ENCODE assay signal across 10 mouse cellular contexts in the genomic region with DNA sequence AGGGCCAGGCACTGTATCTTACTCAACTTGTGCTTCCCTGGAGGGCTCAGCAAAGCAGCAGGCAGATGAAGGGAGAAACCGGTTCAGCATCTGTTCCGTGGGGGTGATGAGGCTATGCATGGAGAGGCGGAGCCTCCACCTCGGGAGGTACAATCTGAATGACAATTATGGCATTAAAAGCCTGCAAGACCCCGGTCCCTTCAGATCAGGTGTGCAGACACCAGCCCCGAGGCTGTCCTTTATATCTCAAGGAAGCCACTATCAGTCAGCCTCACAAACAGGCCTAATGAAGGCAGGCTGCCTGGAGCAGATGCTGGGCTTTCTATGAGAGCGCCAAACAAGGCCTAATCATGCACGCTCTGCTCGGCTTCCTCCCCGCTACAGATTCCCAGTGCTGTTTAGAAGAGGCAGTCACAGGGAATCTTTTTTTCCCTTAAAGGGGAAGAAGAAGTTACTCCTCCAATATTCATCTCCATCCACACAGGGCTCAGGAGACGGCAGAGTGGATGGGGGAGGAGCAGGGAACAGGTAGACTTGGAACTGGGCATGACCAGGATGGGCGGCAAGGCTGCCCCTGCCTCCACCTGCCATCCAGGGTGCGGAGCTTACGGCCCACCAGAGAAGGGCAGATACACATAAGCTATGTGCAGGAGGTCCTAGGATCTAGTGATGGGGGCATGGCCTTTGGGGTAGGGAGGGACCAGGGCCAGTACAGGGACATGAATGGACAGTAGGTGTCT.
DNase-seq lines count a peak whose midpoint lies in the region; ATAC-seq lines count a peak whose summit lies in the region.
"Had no signal": no experiment of that assay in that cellular context is flagged by ENCODE, and none has a peak within 500 bp of the region (broad histone marks: within the 10 kb centered on the region; RNA-seq: fewer than 3 reads in every experiment).

No protein-coding gene starts in this region.

- no peak overlapping the region for H3K4me2 ChIP-seq in hindbrain, embryonic 14.5 days (replicated peaks)
- no peak overlapping the region for H3K4me2 ChIP-seq in midbrain, embryonic 15.5 days
- H3K4me2 ChIP-seq: embryonic facial prominence, embryonic 12.5 days; lung, embryonic 14.5 days had no signal

- WGBS in heart, embryonic 10.5 days, result 39% methylated on average over 14 of the region's 14 CpGs
- WGBS in hindbrain, embryonic 14.5 days, result 30% methylated on average over 14 of the region's 14 CpGs
- WGBS in midbrain, embryonic 15.5 days, result 28% methylated on average over 14 of the region's 14 CpGs

- H3K27me3 ChIP-seq in heart, embryonic 10.5 days (ENCODE audit: insufficient read depth, poor library complexity, severe bottlenecking), result peaks cover 18% of the 10 kb centered on the region; the same call in 1 of the 2 replicates
- no peaks in the 10 kb centered on the region for H3K27me3 ChIP-seq in hindbrain, embryonic 14.5 days (ENCODE audit: control insufficient read depth, insufficient read depth, low read length)
- H3K27me3 ChIP-seq in midbrain, embryonic 15.5 days (replicated peaks), result no peaks in the 10 kb centered on the region
- H3K27me3 ChIP-seq: embryonic facial prominence, embryonic 12.5 days had no signal

- ATAC-seq in hindbrain, embryonic 14.5 days (ENCODE audit: low FRiP score), result peak; percentile 55
- ATAC-seq in midbrain, embryonic 15.5 days (replicated peaks), result peak; percentile 60

- no peak overlapping the region for H3K27ac ChIP-seq in heart, embryonic 10.5 days
- H3K27ac ChIP-seq in hindbrain, embryonic 14.5 days, result peak overlapping the region; percentile 74
- peak overlapping the region; percentile 74 for H3K27ac ChIP-seq in midbrain, embryonic 15.5 days
- H3K27ac ChIP-seq: embryonic facial prominence, embryonic 12.5 days had no signal

- H3K9me3 ChIP-seq in heart, embryonic 10.5 days, result no peaks in the 10 kb centered on the region
- no peaks in the 10 kb centered on the region for H3K9me3 ChIP-seq in hindbrain, embryonic 14.5 days (ENCODE audit: control insufficient read depth, low read length)
- H3K9me3 ChIP-seq in midbrain, embryonic 15.5 days, result no peaks in the 10 kb centered on the region
- H3K9me3 ChIP-seq: embryonic facial prominence, embryonic 12.5 days had no signal

- H3K4me1 ChIP-seq in heart, embryonic 10.5 days, result peaks cover 10% of the 10 kb centered on the region; the same call in 1 of the 2 replicates
- peaks cover 19% of the 10 kb centered on the region for H3K4me1 ChIP-seq in hindbrain, embryonic 14.5 days (replicated peaks; ENCODE audit: control insufficient read depth, insufficient read depth, low read length)
- peaks cover 40% of the 10 kb centered on the region for H3K4me1 ChIP-seq in midbrain, embryonic 15.5 days
- H3K4me1 ChIP-seq: embryonic facial prominence, embryonic 12.5 days had no signal

- peak; percentile 94 for DNase-seq in heart, adult 11 months
- DNase-seq in heart, embryonic 10.5 days (ENCODE audit: low spot score), result no peak
- peak; percentile 51 for DNase-seq in ZHBTc4 (ENCODE audit: low read depth, low spot score)
- DNase-seq in hindbrain, embryonic 14.5 days (ENCODE audit: low spot score), result peak; percentile 54
- DNase-seq in lung, adult 18-20 months, result no peak
- DNase-seq in thymus, postnatal 10 days (ENCODE audit: low spot score in 2 of 2), result no peak
- no peak for DNase-seq in kidney, adult 11 months
- DNase-seq: lung, embryonic 14.5 days had no signal

- H3K36me3 ChIP-seq in heart, embryonic 10.5 days, result no peaks in the 10 kb centered on the region
- no peaks in the 10 kb centered on the region for H3K36me3 ChIP-seq in hindbrain, embryonic 14.5 days (replicated peaks; ENCODE audit: control insufficient read depth, insufficient read depth)
- no peaks in the 10 kb centered on the region for H3K36me3 ChIP-seq in midbrain, embryonic 15.5 days (replicated peaks)
- H3K36me3 ChIP-seq: embryonic facial prominence, embryonic 12.5 days had no signal

- H3K4me3 ChIP-seq in heart, embryonic 10.5 days, result no peak overlapping the region
- H3K4me3 ChIP-seq in hindbrain, embryonic 14.5 days (replicated peaks; ENCODE audit: low read length), result no peak overlapping the region
- H3K4me3 ChIP-seq in midbrain, embryonic 15.5 days, result no peak overlapping the region
- H3K4me3 ChIP-seq: embryonic facial prominence, embryonic 12.5 days had no signal

- H3K9ac ChIP-seq in hindbrain, embryonic 14.5 days, result no peak overlapping the region
- no peak overlapping the region for H3K9ac ChIP-seq in midbrain, embryonic 15.5 days
- H3K9ac ChIP-seq: embryonic facial prominence, embryonic 12.5 days; lung, embryonic 14.5 days had no signal

Comparison
In these comparisons a context has a peak if more than half of its experiments do, and no peak if none do; other contexts are left out.
1. DNase-seq: peak in heart, adult 11 months (single experiment), ZHBTc4 (single experiment) and hindbrain, embryonic 14.5 days (single experiment); none in heart, embryonic 10.5 days (single experiment), lung, adult 18-20 months (0 of 2), thymus, postnatal 10 days (0 of 2) and kidney, adult 11 months (single experiment).